In the genomic region with DNA sequence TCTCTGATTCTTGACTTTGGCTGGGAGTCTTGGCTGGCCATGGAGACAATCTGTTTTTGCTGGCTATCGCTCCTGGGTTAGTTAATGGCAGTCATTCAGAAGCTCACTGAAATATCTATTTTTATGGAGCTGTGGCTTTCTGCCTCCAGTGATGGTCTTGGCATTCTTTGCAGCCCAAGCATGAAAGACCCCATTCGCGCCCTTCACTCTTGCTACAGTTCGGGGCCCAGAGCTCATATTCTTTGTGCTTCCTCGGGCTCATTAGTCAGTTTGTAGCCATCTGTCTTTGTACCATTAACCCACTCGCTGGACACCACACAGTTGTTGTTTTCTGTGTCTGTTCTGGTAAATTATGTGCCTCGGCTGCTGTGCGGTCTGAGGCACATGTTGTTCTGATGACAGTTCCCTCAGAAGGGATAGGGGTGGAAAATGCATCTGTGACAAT, we compare ENCODE assay signal across 9 mouse cellular contexts.
DNase-seq lines count a peak whose midpoint lies in the region.
"Had no signal": no experiment of that assay in that cellular context is flagged by ENCODE, and none has a peak within 500 bp of the region (broad histone marks: within the 10 kb centered on the region; RNA-seq: fewer than 3 reads in every experiment).

No protein-coding gene starts in this region.

- peak; percentile 55 for DNase-seq in kidney, postnatal 10 days
- DNase-seq in kidney, adult 18-20 months, result no peak
- peak; percentile 72 to 74 for DNase-seq in cerebellum, adult 18-20 months
- peak; percentile 14 for DNase-seq in gastrocnemius, postnatal 25 days
- DNase-seq in mesoderm, embryonic 11.5 days (ENCODE audit: low read depth, low spot score), result peak; percentile 20
- DNase-seq in frontal cortex, postnatal 14 days (ENCODE audit: low spot score in 2 of 2), result no peak
- DNase-seq in thymus, postnatal 4 days, result no peak
- DNase-seq in ovary, postnatal 36 days (ENCODE audit: low spot score), result no peak
- DNase-seq: right cerebral cortex, postnatal 4 days had no signal

Comparison
In these comparisons a context has a peak if more than half of its experiments do, and no peak if none do; other contexts are left out.
1. DNase-seq: peak in kidney, postnatal 10 days (single experiment), cerebellum, adult 18-20 months (2 of 2), gastrocnemius, postnatal 25 days (single experiment) and mesoderm, embryonic 11.5 days (single experiment); none in kidney, adult 18-20 months (single experiment), frontal cortex, postnatal 14 days (0 of 2), thymus, postnatal 4 days (single experiment) and ovary, postnatal 36 days (single experiment).